Mouse (Mus musculus): ENCODE results near the gene Aldh16a1.

- TF ChIP-seq POLR2A (IDR thresholded peaks at IDR 0.05; ENCODE audit: extremely low read depth, insufficient read depth, low read length) = no peak
- no peak for TF ChIP-seq CTCF (IDR thresholded peaks at IDR 0.05; ENCODE audit: low read depth, low read length)
Measured at GRCm38 (mm10) chr7:45117566-45117965, 36.8 kb downstream of the Aldh16a1 start.
